Mouse (Mus musculus): ENCODE measurements around the gene Six3. TPM values are rescaled to one million over a fixed set of nuclear protein-coding genes. Genes with fewer than 3 reads are reported as not detected.

Six3 gene
- polyA plus RNA-seq, 1 experiment from 2014 or later, result 19.8 TPM

GRCm38 (mm10) chr17:85614011-85614721 is 758 bp downstream of the Six3 start:
- Histone ChIP-seq H3K27me3 (peaks cover 100% of the 10 kb centered on the region), H3K36me3 (no peaks in the 10 kb centered on the region), H3K27ac (replicated peaks) (peak overlapping the region; percentile 65), H3K4me3 (peak overlapping the region; percentile 40), H3K4me1 (peaks cover 35% of the 10 kb centered on the region), H3K9ac (replicated peaks) (0 out of 2 replicates have a peak overlapping the region, but pooled peaks have one; percentile 39), H3K4me2 (replicated peaks) (peak overlapping the region; percentile 52), H3K9me3 (no peaks in the 10 kb centered on the region)
- 0% methylated on average over 28 of the region's 30 CpGs for WGBS
- ATAC-seq (ENCODE audit: low FRiP score, low read depth), result no peak

- H3K27ac ChIP-seq (replicated peaks), result peak overlapping the region; percentile 65
- H3K9me3 ChIP-seq, result no peaks in the 10 kb centered on the region
- H3K4me2 ChIP-seq (replicated peaks), result peak overlapping the region; percentile 52
- peak overlapping the region; percentile 40 for H3K4me3 ChIP-seq
- H3K27me3 ChIP-seq, result peaks cover 100% of the 10 kb centered on the region
- WGBS, result under 1% methylated on average over 38 of the region's 38 CpGs
- peaks cover 40% of the 10 kb centered on the region for H3K4me1 ChIP-seq
- ATAC-seq (ENCODE audit: low FRiP score, low read depth), result no peak
- H3K36me3 ChIP-seq, result no peaks in the 10 kb centered on the region
- 0 out of 2 replicates have a peak overlapping the region, but pooled peaks have one; percentile 39 for H3K9ac ChIP-seq (replicated peaks)
Measured at GRCm38 (mm10) chr17:85614722-85615331, 1.4 kb downstream of the Six3 start.

GRCm38 (mm10) chr17:85615586-85615985 is 2.2 kb downstream of the Six3 start:
- Histone ChIP-seq H3K36me3 (no peaks in the 10 kb centered on the region), H3K27me3 (peaks cover 100% of the 10 kb centered on the region), H3K27ac (replicated peaks) (peak overlapping the region; percentile 77), H3K9me3 (no peaks in the 10 kb centered on the region), H3K4me2 (replicated peaks) (peak overlapping the region; percentile 52), H3K9ac (replicated peaks) (0 out of 2 replicates have a peak overlapping the region, but pooled peaks have one; percentile 28), H3K4me1 (peaks cover 43% of the 10 kb centered on the region), H3K4me3 (peak overlapping the region; percentile 40)
- ATAC-seq (ENCODE audit: low FRiP score, low read depth), result no peak
- 8% methylated on average over 4 of the region's 4 CpGs for WGBS

- peak overlapping the region; percentile 35 for H3K9ac ChIP-seq (replicated peaks)
- peak overlapping the region; percentile 77 for H3K27ac ChIP-seq (replicated peaks)
- H3K9me3 ChIP-seq, result no peaks in the 10 kb centered on the region
- WGBS, result under 1% methylated on average over 41 of the region's 41 CpGs
- peak overlapping the region; percentile 52 for H3K4me2 ChIP-seq (replicated peaks)
- peak overlapping the region; percentile 40 for H3K4me3 ChIP-seq
- no peak for ATAC-seq (ENCODE audit: low FRiP score, low read depth)
- H3K4me1 ChIP-seq, result peaks cover 55% of the 10 kb centered on the region
- H3K27me3 ChIP-seq, result peaks cover 100% of the 10 kb centered on the region
- H3K36me3 ChIP-seq, result no peaks in the 10 kb centered on the region
Measured at GRCm38 (mm10) chr17:85616526-85617500, 3.4 kb downstream of the Six3 start.

- WGBS, result under 1% methylated on average over 36 of the region's 36 CpGs
- peak overlapping the region; percentile 40 for H3K4me3 ChIP-seq
Measured at GRCm38 (mm10) chr17:85617566-85618358, 4.4 kb downstream of the Six3 start.

GRCm38 (mm10) chr17:85618359-85619112 is 5.1 kb downstream of the Six3 start:
- no peak for ATAC-seq (ENCODE audit: low FRiP score, low read depth)
- peak overlapping the region; percentile 77 for H3K27ac ChIP-seq (replicated peaks)
- H3K27me3 ChIP-seq, result peaks cover 100% of the 10 kb centered on the region
- H3K9me3 ChIP-seq, result no peaks in the 10 kb centered on the region
- under 1% methylated on average over 33 of the region's 34 CpGs for WGBS
- H3K9ac ChIP-seq (replicated peaks), result peak overlapping the region; percentile 49; the same call in 1 of the 2 replicates
- peak overlapping the region; percentile 40 for H3K4me3 ChIP-seq
- H3K4me1 ChIP-seq, result peaks cover 53% of the 10 kb centered on the region
- no peaks in the 10 kb centered on the region for H3K36me3 ChIP-seq
- H3K4me2 ChIP-seq (replicated peaks), result peak overlapping the region; percentile 52

More at GRCm38 (mm10) chr17:85617566-85618358, 4.4 kb downstream of the Six3 start:
- H3K9me3 ChIP-seq, result no peaks in the 10 kb centered on the region
- H3K27ac ChIP-seq (replicated peaks), result peak overlapping the region; percentile 77
- peaks cover 100% of the 10 kb centered on the region for H3K27me3 ChIP-seq
- H3K4me1 ChIP-seq, result peaks cover 57% of the 10 kb centered on the region
- H3K4me2 ChIP-seq (replicated peaks), result peak overlapping the region; percentile 52
- H3K36me3 ChIP-seq, result no peaks in the 10 kb centered on the region
- ATAC-seq (ENCODE audit: low FRiP score, low read depth), result peak; percentile 13
- peak overlapping the region; percentile 49; the same call in 1 of the 2 replicates for H3K9ac ChIP-seq (replicated peaks)

GRCm38 (mm10) chr17:85619113-85620085 is 6.0 kb downstream of the Six3 start:
- Histone ChIP-seq H3K36me3 (no peaks in the 10 kb centered on the region), H3K4me1 (peaks cover 48% of the 10 kb centered on the region), H3K27me3 (peaks cover 97% of the 10 kb centered on the region), H3K9ac (replicated peaks) (0 out of 2 replicates have a peak overlapping the region, but pooled peaks have one; percentile 11), H3K4me2 (replicated peaks) (peak overlapping the region; percentile 52), H3K9me3 (no peaks in the 10 kb centered on the region), H3K4me3 (peak overlapping the region; percentile 40; the same call in 1 of the 2 replicates), H3K27ac (replicated peaks) (peak overlapping the region; percentile 77)
- ATAC-seq (ENCODE audit: low FRiP score, low read depth), result no peak
- WGBS, result 2% methylated on average over 20 of the region's 20 CpGs

GRCm38 (mm10) chr17:85620086-85620481 is 6.7 kb downstream of the Six3 start:
- Histone ChIP-seq H3K36me3 (no peaks in the 10 kb centered on the region), H3K9me3 (no peaks in the 10 kb centered on the region), H3K4me3 (peak overlapping the region; percentile 9; the same call in 1 of the 2 replicates), H3K27ac (replicated peaks) (peak overlapping the region; percentile 49; the same call in 1 of the 2 replicates), H3K9ac (replicated peaks) (no peak overlapping the region), H3K27me3 (peaks cover 94% of the 10 kb centered on the region), H3K4me1 (peaks cover 47% of the 10 kb centered on the region), H3K4me2 (replicated peaks) (peak overlapping the region; percentile 52)
- no peak for ATAC-seq (ENCODE audit: low FRiP score, low read depth)
- 1% methylated on average over 6 of the region's 6 CpGs for WGBS

- Histone ChIP-seq H3K9ac (replicated peaks) (peak overlapping the region; percentile 59), H3K4me1 (peaks cover 46% of the 10 kb centered on the region), H3K27me3 (peaks cover 94% of the 10 kb centered on the region), H3K9me3 (no peaks in the 10 kb centered on the region), H3K4me2 (replicated peaks) (peak overlapping the region; percentile 52), H3K36me3 (no peaks in the 10 kb centered on the region), H3K27ac (replicated peaks) (peak overlapping the region; percentile 81), H3K4me3 (peak overlapping the region; percentile 46)
- under 1% methylated on average over 47 of the region's 54 CpGs for WGBS
- ATAC-seq (ENCODE audit: low FRiP score, low read depth), result peak; percentile 45; the same call in 1 of the 2 replicates
Measured at GRCm38 (mm10) chr17:85620680-85621504, 7.5 kb downstream of the Six3 start.

All from midbrain, embryonic 12.5 days (tissue).